Mouse (Mus musculus) inflammation-experienced regulatory T-cells, adult 6 months (primary cell): ENCODE measurements around the gene Brpf3. TPM values are rescaled to one million over a fixed set of nuclear protein-coding genes. Genes with fewer than 3 reads are reported as not detected.
"Not testable (repeated sequence)": the region's sequence is repeated elsewhere in the genome, so short reads cannot be mapped to it uniquely, and the experiment has no call there.

ENCODE experiments used
- ATAC-seq: one replicate; pipeline ENCODE4 v1.8.0; 2017
- polyA plus RNA-seq, 3 experiments: library from polyadenylated mRNA; unstranded; fragments of 100-300 nt; shearing (Covaris generic); gene quantifications; one replicate each; pipeline ENCODE4 v1.2.1; 2017

The Brpf3 gene
- polyA plus RNA-seq, 3 experiments from 2014 or later, result 3.0 to 4.1 (median 3.1) TPM

- no peak for ATAC-seq
Observed at GRCm38 (mm10) chr17:28799291-28800160, 1.4 kb upstream of the Brpf3 start.

- ATAC-seq, result no peak
Observed at GRCm38 (mm10) chr17:28800281-28800670, 614 bp upstream of the Brpf3 start.

GRCm38 (mm10) chr17:28801474-28802005, 650 bp downstream of the Brpf3 start:
- peak; percentile 93 for ATAC-seq

GRCm38 (mm10) chr17:28802006-28802481, 1.2 kb downstream of the Brpf3 start:
- ATAC-seq, result no peak

- ATAC-seq, result no peak
Observed at GRCm38 (mm10) chr17:28803316-28803715, 2.4 kb downstream of the Brpf3 start.

GRCm38 (mm10) chr17:28804973-28805372, 4.1 kb downstream of the Brpf3 start:
- no peak for ATAC-seq

GRCm38 (mm10) chr17:28806770-28807169, 5.9 kb downstream of the Brpf3 start:
- no peak for ATAC-seq

GRCm38 (mm10) chr17:28808714-28809113, 7.8 kb downstream of the Brpf3 start:
- no peak for ATAC-seq

GRCm38 (mm10) chr17:28809175-28809831, 8.4 kb downstream of the Brpf3 start:
- ATAC-seq, result no peak

GRCm38 (mm10) chr17:28812345-28812744, 11.5 kb downstream of the Brpf3 start:
- ATAC-seq, result no peak

- ATAC-seq, result no peak
Observed at GRCm38 (mm10) chr17:28814529-28815097, 13.7 kb downstream of the Brpf3 start.

GRCm38 (mm10) chr17:28815384-28816004, 14.6 kb downstream of the Brpf3 start:
- ATAC-seq, result no peak

- ATAC-seq, result not testable (repeated sequence)
Observed at GRCm38 (mm10) chr17:28816326-28816725, 15.4 kb downstream of the Brpf3 start.

- no peak for ATAC-seq
Observed at GRCm38 (mm10) chr17:28816875-28817811, 16.3 kb downstream of the Brpf3 start.

- ATAC-seq, result no peak
Observed at GRCm38 (mm10) chr17:28820189-28820588, 19.3 kb downstream of the Brpf3 start.

GRCm38 (mm10) chr17:28823004-28823745, 22.3 kb downstream of the Brpf3 start:
- ATAC-seq, result no peak

GRCm38 (mm10) chr17:28823749-28824148, 22.9 kb downstream of the Brpf3 start:
- no peak for ATAC-seq

- ATAC-seq, result no peak
Observed at GRCm38 (mm10) chr17:28824896-28825295, 24.0 kb downstream of the Brpf3 start.

- no peak for ATAC-seq
Observed at GRCm38 (mm10) chr17:28825359-28826041, 24.6 kb downstream of the Brpf3 start.

- no peak for ATAC-seq
Observed at GRCm38 (mm10) chr17:28827665-28828231, 26.9 kb downstream of the Brpf3 start.
